Mouse (Mus musculus): ENCODE measurements around the gene Slamf7. TPM values are rescaled to one million over a fixed set of nuclear protein-coding genes. Genes with fewer than 3 reads are reported as not detected.
A peak's percentile ranks its signal among the peaks of the same experiment; 100 is the strongest.

The Slamf7 gene
- total and polyA plus RNA-seq, 2 experiments from 2014 or later: not detected

DNA sequence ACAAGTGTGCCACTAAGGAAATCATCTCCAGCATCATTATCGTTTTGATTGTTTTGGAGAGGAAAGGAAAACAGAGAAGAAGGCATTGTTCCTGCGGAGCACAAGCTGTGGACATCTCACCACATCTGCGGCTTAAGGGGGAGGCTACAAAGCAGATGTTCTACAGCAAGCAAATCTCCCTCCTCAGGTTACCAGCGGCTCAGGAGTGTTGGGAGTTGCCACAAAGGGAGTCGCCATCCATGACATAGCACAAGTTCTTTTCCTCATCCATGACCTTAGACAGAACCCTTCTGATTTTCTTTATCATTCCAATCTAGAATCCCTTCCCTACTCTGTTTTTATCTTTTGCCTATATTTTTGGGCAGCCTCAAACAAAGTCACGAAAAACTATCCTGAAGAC lies 17.1 kb downstream of the Slamf7 start:
- H3K27me3 ChIP-seq (ENCODE audit: insufficient read depth, low read length): no peaks in the 10 kb centered on the region
- 53% methylated on average over 6 of the region's 6 CpGs for WGBS
- no peaks in the 10 kb centered on the region for H3K4me1 ChIP-seq (ENCODE audit: insufficient read depth, low read length)
- H3K9ac ChIP-seq (replicated peaks; ENCODE audit: low read length, poor library complexity, severe bottlenecking): no peak overlapping the region
- ATAC-seq (ENCODE audit: low FRiP score) (no peak), DNase-seq (ENCODE audit: low spot score) (no peak)
- TF ChIP-seq CTCF (IDR thresholded peaks at IDR 0.05): no peak
- no peaks in the 10 kb centered on the region for H3K9me3 ChIP-seq (ENCODE audit: low read length)
- H3K4me2 ChIP-seq (ENCODE audit: low read depth, low read length, poor library complexity, severe bottlenecking): no peak overlapping the region
- H3K4me3 ChIP-seq (ENCODE audit: low read depth, low read length): no peak overlapping the region
- no peak overlapping the region for H3K27ac ChIP-seq (ENCODE audit: low read depth, low read length)
- no peaks in the 10 kb centered on the region for H3K36me3 ChIP-seq (ENCODE audit: insufficient read depth, low read length)

DNA sequence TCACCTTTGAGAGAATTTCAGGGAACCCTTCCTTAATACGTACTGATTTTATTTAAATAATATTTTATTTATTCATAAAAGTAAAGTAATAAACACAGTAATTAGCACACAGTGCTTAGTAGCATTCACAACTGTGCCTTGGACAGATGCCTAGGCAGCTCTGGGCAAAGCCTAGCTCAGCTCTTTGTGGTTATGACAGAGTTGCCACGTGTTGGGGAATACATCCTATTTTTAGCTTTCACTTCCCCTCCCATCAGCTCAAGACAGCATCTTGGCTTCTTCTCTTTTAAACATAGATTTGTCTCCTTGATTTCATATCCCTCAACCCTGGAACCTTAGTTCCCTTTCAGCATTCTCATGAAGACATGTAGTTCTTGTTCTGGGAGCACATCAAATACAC lies 21.4 kb downstream of the Slamf7 start:
- 73% methylated on average over 2 of the region's 2 CpGs for WGBS
- H3K36me3 ChIP-seq (ENCODE audit: insufficient read depth, low read length): no peaks in the 10 kb centered on the region
- no peak overlapping the region for H3K4me3 ChIP-seq (ENCODE audit: low read depth, low read length)
- no peak overlapping the region for H3K4me2 ChIP-seq (ENCODE audit: low read depth, low read length, poor library complexity, severe bottlenecking)
- H3K9ac ChIP-seq (replicated peaks; ENCODE audit: low read length, poor library complexity, severe bottlenecking): no peak overlapping the region
- DNase-seq (ENCODE audit: low spot score): peak; percentile 27
- H3K9me3 ChIP-seq (ENCODE audit: low read length): no peaks in the 10 kb centered on the region
- H3K27ac ChIP-seq (ENCODE audit: low read depth, low read length): no peak overlapping the region
- H3K27me3 ChIP-seq (ENCODE audit: insufficient read depth, low read length): no peaks in the 10 kb centered on the region
- no peaks in the 10 kb centered on the region for H3K4me1 ChIP-seq (ENCODE audit: insufficient read depth, low read length)
- no peak for ATAC-seq (ENCODE audit: low FRiP score)
- TF ChIP-seq CTCF (IDR thresholded peaks at IDR 0.05): no peak

DNA sequence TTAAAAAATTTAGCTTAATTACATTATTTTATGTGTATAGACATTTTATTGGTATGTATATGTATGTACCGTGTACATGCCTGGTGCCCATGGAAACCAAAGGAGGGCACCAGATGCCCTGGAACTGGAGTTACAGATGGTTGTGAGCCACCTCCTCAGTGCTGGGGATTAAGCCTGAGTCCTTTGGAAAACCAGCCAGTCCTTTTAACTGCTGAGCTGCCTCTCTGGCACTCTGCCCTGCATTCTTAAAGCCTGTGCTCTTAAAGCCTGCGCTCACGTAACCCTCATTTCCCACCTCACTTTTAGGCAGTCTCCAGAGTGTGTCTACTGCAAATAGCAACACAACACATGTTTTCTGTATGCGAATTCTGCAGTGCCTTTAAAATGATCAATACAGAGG lies 21.9 kb downstream of the Slamf7 start:
- 70% methylated on average over 4 of the region's 4 CpGs for WGBS
- Histone ChIP-seq H3K4me1 (ENCODE audit: insufficient read depth, low read length) (no peaks in the 10 kb centered on the region), H3K9ac (replicated peaks; ENCODE audit: low read length, poor library complexity, severe bottlenecking) (no peak overlapping the region), H3K9me3 (ENCODE audit: low read length) (no peaks in the 10 kb centered on the region), H3K27ac (ENCODE audit: low read depth, low read length) (no peak overlapping the region), H3K36me3 (ENCODE audit: insufficient read depth, low read length) (no peaks in the 10 kb centered on the region), H3K4me2 (ENCODE audit: low read depth, low read length, poor library complexity, severe bottlenecking) (no peak overlapping the region), H3K27me3 (ENCODE audit: insufficient read depth, low read length) (no peaks in the 10 kb centered on the region), H3K4me3 (ENCODE audit: low read depth, low read length) (no peak overlapping the region)
- no peak for DNase-seq (ENCODE audit: low spot score)
- no peak for ATAC-seq (ENCODE audit: low FRiP score)
- TF ChIP-seq CTCF (IDR thresholded peaks at IDR 0.05): no peak

DNA sequence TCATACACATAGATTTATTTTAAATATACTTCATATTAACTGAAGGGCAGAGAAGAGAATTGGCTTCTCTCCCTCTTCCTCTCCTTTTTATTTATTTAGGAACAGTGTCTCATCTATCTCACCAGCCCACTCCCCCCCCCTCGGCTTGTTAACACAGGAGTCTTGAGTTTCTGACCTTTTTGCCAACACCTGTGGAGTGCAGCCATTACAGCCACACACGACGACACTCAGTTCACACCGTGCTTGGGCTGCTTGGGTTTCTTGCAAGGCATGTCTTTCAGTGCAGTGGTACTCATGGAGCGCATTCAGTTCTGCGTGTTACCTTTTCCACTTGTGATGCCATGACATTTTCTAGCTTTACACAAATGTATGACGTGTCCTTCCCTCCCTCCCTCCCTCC lies 22.8 kb downstream of the Slamf7 start:
- no peak overlapping the region for H3K27ac ChIP-seq (ENCODE audit: low read depth, low read length)
- H3K9me3 ChIP-seq (ENCODE audit: low read length): no peaks in the 10 kb centered on the region
- no peaks in the 10 kb centered on the region for H3K4me1 ChIP-seq (ENCODE audit: insufficient read depth, low read length)
- H3K4me2 ChIP-seq (ENCODE audit: low read depth, low read length, poor library complexity, severe bottlenecking): no peak overlapping the region
- H3K9ac ChIP-seq (replicated peaks; ENCODE audit: low read length, poor library complexity, severe bottlenecking): no peak overlapping the region
- DNase-seq (ENCODE audit: low spot score) (no peak), ATAC-seq (ENCODE audit: low FRiP score) (no peak)
- H3K36me3 ChIP-seq (ENCODE audit: insufficient read depth, low read length): no peaks in the 10 kb centered on the region
- 85% methylated on average over 7 of the region's 7 CpGs for WGBS
- TF ChIP-seq CTCF (IDR thresholded peaks at IDR 0.05): no peak
- no peak overlapping the region for H3K4me3 ChIP-seq (ENCODE audit: low read depth, low read length)
- H3K27me3 ChIP-seq (ENCODE audit: insufficient read depth, low read length): no peaks in the 10 kb centered on the region

DNA sequence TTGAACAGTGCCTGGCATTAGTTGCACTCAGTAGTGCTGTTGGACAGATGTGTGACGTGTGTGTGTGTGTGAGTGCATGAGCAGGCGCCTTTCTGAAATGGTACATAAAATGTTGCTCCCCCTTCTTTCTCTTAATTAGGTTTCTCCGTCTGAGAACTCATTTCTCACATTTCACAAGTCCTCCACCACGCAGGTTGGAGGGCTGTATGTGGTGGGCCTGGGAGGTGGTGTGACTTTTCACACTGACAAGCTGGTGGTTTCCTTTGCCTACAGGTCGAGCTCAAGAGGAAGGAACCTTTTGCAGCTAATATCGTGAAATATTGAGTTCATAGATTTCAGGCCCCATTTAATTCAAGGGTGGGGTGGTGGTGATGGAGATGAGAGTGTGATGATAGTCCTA lies 23.7 kb downstream of the Slamf7 start:
- no peak for TF ChIP-seq CTCF (IDR thresholded peaks at IDR 0.05)

DNA sequence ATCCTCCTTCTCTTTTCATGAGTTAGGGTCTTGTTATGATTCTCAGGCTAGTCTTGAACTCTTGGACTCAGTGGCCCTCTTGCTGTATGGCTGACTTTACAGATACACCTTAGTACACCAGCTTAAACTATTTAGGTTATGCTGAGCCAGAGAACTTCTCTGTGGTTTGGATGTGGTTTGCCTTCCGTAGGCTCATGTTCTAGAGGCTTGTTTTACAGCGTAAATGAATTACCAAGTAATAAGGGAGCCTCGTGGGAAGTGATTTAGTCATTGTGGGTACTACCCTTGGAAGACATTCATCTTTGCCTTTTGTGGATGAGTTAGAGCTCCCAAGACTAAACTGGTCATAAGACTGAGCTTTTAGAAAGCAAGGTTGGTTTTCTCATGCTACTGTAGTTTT lies 25.0 kb downstream of the Slamf7 start:
- DNase-seq (ENCODE audit: low spot score): no peak
- Histone ChIP-seq H3K4me3 (ENCODE audit: low read depth, low read length) (no peak overlapping the region), H3K4me1 (ENCODE audit: insufficient read depth, low read length) (no peaks in the 10 kb centered on the region), H3K9ac (replicated peaks; ENCODE audit: low read length, poor library complexity, severe bottlenecking) (no peak overlapping the region), H3K4me2 (ENCODE audit: low read depth, low read length, poor library complexity, severe bottlenecking) (no peak overlapping the region), H3K36me3 (ENCODE audit: insufficient read depth, low read length) (no peaks in the 10 kb centered on the region), H3K27me3 (ENCODE audit: insufficient read depth, low read length) (no peaks in the 10 kb centered on the region), H3K27ac (ENCODE audit: low read depth, low read length) (no peak overlapping the region), H3K9me3 (ENCODE audit: low read length) (no peaks in the 10 kb centered on the region)
- ATAC-seq (ENCODE audit: low FRiP score): no peak
- WGBS: 86% methylated on average over 3 of the region's 3 CpGs
- TF ChIP-seq CTCF (IDR thresholded peaks at IDR 0.05): no peak

More for the DNA sequence above, 23.7 kb downstream of the Slamf7 start:
- H3K27me3 ChIP-seq (ENCODE audit: insufficient read depth, low read length): no peaks in the 10 kb centered on the region
- no peaks in the 10 kb centered on the region for H3K4me1 ChIP-seq (ENCODE audit: insufficient read depth, low read length)
- H3K9ac ChIP-seq (replicated peaks; ENCODE audit: low read length, poor library complexity, severe bottlenecking): no peak overlapping the region
- 89% methylated on average over 6 of the region's 6 CpGs for whole genome bisulfite sequencing
- DNase-seq (ENCODE audit: low spot score) (no peak), ATAC-seq (ENCODE audit: low FRiP score) (no peak)
- no peaks in the 10 kb centered on the region for H3K36me3 ChIP-seq (ENCODE audit: insufficient read depth, low read length)
- no peak overlapping the region for H3K27ac ChIP-seq (ENCODE audit: low read depth, low read length)
- no peak overlapping the region for H3K4me2 ChIP-seq (ENCODE audit: low read depth, low read length, poor library complexity, severe bottlenecking)
- no peak overlapping the region for H3K4me3 ChIP-seq (ENCODE audit: low read depth, low read length)
- H3K9me3 ChIP-seq (ENCODE audit: low read length): no peaks in the 10 kb centered on the region
